Mouse (Mus musculus) megakaryocyte, embryonic 14.5 days (primary cell): Measurements from ENCODE around the gene Ubald2.

ENCODE experiments used
- FLI1 ChIP-seq: IDR thresholded peaks from 2 replicates; pipeline ENCODE4 v1.6.1; 2012; ENCODE audit warnings: low read length, inconsistent platforms, mixed read lengths
- GATA1 ChIP-seq: IDR thresholded peaks from 3 replicates; pipeline ENCODE4 v1.6.1; 2012; ENCODE audit warnings: mixed read lengths, low read length, inconsistent platforms, borderline replicate concordance

- no peak for TF ChIP-seq FLI1
- TF ChIP-seq GATA1, result no peak
Observed at GRCm38 (mm10) chr11:116423214-116423613, 10.7 kb upstream of the Ubald2 start.
